Mouse (Mus musculus) layer of hippocampus, adult 9-10 months (tissue): ENCODE measurements around the gene Neurl1b.

Experiments
- DNase-seq: peaks from one replicate; pipeline ENCODE4 v3.0.0; 2022; ENCODE audit warnings: low spot score

Neurl1b gene

DNA sequence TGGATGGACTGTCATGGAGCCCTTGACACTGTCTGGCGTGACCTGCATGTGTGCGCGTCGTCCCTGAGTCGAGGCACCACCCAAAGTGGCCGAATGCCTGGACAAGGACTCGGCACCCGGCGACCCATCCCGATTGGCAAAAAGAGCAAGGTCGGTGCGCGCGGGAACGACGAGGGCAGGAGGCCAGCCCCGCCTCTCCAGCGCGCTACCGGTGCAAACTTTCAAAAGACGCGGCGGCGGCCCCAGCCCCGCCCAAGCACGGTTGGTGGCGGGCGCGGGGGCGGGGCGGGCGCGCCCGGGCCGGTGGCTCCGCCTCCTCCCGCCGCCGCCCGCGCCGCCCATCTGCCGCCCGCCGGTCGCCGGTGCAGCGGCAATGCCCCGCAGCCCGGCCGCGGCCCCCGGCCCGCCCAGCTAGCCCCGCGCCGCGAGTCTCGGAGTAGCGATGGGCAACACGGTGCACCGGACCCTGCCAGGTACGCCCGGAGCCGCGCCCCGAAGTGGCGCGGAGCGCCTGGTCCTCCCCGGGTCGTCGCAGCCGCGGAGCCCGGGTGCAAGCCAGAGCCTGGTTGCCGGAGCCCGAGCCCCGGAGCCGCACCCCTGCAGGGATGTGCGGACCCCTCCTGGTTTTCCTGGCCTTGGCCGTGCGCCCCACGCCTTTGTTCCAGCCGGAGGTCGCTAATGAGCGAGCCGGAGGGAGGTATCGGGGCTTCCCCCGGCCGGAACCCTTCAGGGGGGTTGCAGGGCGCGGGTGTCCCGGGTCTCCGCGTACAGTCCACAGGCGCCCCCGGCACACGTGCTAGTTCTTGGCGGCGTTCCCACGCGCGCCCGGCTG, at the start of gene Neurl1b:
TSS of gene Neurl1b (plus strand) at position 307 of the 832 bp plus-strand sequence.
- DNase-seq: no peak

- no peak for DNase-seq
Observed at GRCm38 (mm10) chr17:26366792-26367191, 47.8 kb upstream of the Neurl1b start.

- DNase-seq: no peak
Observed at GRCm38 (mm10) chr17:26368336-26368992, 46.2 kb upstream of the Neurl1b start.

DNA sequence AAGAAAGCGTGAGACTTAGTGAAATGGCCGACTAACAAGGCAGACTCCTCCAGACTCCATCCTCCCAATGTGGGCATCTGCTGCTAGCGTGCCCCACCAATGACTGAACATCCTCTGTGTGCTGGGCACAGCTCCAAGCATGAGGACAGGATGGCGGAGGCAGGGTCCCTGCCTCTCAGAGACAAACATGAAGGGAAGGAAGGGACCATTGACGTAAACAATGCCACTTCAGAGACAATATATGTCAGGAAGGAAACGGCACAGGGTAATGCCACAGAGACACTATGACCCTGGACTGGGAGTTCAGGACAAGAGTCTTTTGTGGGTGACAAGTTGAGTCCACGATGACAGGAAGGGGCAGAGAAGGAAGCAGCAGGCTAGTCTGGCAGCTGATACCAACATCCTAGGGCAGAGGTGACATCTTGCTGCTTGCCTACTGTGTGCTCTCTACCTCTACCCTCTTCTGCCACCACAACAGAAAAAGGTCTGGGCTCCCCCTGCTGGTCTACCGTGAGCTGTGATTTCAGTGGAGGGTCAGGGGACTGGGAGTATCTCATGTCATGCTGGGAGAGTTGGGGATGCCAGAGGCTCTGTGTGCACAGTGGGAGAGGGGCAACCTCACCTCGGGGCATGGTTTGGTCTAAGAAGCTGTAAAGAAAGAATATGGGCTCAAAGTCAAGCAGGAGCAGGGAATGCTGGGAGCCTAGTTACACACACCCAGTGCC, 43.9 kb upstream of the Neurl1b start:
- no peak for DNase-seq

GRCm38 (mm10) chr17:26371246-26371535, 43.4 kb upstream of the Neurl1b start:
- DNase-seq: no peak

- no peak for DNase-seq
Observed at GRCm38 (mm10) chr17:26373211-26373610, 41.4 kb upstream of the Neurl1b start.

GRCm38 (mm10) chr17:26376416-26376815, 38.2 kb upstream of the Neurl1b start:
- DNase-seq: no peak

- DNase-seq: no peak
Observed at GRCm38 (mm10) chr17:26376994-26377744, 37.5 kb upstream of the Neurl1b start.

DNA sequence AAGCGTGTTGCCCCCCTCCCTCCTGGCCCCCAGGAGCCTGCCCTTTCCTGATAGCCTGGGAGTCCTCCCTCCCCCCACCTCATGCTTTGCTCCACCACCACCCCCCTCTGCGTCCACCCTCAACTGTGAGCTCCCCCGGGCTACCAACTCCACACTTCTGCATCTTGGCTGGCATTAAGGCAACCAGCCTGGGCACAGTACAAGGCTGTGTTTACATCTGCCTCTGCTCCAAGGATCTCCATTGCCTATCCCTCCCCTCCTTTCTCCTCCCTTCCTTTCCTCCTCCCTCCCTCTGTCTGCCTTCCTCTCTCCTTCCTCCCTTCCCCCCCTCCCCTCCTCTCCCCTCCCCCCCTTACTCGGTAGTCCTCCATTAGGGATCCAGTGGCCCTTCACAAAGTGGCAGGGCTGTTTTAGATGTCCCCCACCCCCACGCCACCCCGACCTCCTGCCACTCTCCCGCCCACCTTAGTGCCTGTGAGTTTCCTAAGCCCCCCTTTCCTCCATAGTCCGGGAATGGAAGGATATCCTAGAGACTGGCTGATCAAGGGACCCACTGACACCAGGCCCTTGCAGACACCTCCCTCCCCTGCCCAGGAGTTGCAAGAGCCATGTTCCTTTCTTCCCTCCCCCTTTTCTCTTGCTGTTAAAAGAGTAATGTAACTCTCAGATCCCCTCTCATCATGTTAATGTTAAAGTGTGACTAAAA, 34.2 kb upstream of the Neurl1b start:
- DNase-seq: no peak

- DNase-seq: peak; percentile 51
Observed at GRCm38 (mm10) chr17:26380986-26381446, 33.6 kb upstream of the Neurl1b start.

DNA sequence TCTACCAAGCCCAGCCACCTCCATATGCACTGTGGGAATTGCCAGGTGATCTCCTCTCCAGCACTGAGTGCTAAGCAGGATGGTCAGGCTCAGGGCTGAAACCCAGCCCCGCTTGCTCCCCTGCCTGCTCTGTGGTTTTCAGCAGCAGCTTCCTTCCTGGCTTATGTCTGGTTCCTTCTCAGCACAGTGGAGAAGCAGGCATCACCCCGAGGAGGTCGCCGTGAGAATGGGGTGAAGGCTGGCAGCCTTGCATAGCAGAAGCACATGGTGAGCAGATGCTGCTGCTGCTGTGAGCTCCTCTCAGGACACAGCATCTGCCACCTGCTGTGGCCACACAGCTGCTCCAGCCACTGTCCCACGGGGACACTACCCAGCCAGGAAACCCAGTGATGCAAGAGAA, 33.0 kb upstream of the Neurl1b start:
- DNase-seq: no peak

- no peak for DNase-seq
Observed at GRCm38 (mm10) chr17:26382176-26382575, 32.5 kb upstream of the Neurl1b start.

GRCm38 (mm10) chr17:26382687-26383086, 31.9 kb upstream of the Neurl1b start:
- DNase-seq: no peak

- no peak for DNase-seq
Observed at GRCm38 (mm10) chr17:26384111-26384510, 30.5 kb upstream of the Neurl1b start.

DNA sequence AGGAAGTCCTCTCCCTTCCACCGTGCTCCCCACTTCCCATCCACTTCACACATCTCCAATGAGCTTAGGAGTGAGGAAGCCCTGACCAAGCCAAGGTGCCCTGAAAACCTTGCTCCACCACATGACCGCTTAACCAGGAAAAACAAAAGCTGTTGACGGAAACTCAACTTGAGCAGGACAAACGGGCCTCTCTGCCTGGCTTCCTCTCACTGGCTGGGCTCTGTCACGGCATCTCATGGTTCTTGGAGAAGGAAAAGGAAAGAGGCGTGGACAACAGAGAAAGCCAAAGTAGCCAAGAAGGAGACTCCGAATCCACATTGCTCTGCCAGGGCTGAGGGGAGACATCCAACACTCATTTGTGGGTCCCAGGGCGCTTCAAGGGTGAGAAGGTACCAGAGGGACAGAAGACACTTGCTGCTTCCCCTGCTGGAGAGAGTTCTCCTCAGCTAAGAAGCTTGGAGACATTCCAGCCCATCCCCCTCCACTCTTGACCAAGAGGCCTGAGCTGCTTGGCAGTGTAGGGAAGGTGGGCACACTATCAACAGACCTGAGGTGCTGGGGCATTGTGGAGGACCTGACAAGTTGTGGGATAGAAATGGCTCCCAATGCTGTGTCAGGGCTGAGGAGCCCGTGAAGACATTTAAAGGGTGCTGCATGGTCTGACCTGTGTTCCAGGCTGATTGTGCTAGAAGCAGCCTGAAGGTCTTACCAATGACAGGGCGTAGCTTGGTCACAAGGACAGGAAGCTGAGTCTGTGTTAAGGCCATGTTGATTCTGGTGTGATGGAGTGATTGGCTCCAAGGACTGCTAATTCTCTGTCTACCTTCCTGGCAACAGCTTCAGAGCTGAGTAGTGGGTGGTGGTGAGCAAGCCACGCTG, 29.1 kb upstream of the Neurl1b start:
- no peak for DNase-seq

- no peak for DNase-seq
Observed at GRCm38 (mm10) chr17:26386131-26386481, 28.5 kb upstream of the Neurl1b start.

- DNase-seq: no peak
Observed at GRCm38 (mm10) chr17:26388106-26388505, 26.5 kb upstream of the Neurl1b start.

GRCm38 (mm10) chr17:26389241-26389640, 25.4 kb upstream of the Neurl1b start:
- DNase-seq: no peak

DNA sequence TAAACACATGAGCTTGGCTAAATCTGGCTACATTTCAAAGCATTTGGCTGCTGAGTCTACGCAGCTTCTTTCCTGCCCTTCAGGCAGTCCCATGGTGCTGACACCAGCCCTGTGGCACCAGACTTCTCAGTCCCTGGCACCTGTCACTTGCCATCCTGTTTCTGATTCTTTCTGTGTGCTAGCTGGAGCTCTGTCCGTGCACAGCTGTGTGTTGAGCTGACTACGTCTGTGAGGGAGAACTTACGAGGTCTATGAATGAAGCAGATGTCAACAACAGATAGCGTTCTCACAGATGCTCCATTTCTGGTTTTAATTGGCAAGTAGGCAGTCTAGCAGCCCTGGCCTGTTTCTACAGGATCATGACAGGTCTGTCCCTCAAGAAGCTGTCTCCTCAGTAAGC, 24.0 kb upstream of the Neurl1b start:
- no peak for DNase-seq

DNA sequence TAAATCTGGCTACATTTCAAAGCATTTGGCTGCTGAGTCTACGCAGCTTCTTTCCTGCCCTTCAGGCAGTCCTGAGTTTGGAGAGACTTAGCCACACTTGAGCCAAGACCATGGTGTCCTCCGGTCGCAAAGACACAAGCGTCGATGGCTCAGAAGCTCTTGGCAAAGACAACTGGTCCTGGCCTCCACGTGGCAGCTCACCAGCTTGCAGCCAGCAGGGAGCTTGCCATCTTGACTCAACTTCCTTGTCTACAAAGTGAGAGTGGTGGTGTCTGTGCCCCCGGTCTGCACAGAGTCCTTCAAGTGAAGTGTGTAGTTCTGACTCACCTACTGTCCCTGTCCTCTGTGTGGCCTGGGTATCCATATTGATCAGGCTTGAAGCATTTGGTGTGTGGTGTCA, 22.3 kb upstream of the Neurl1b start:
- DNase-seq: no peak

DNA sequence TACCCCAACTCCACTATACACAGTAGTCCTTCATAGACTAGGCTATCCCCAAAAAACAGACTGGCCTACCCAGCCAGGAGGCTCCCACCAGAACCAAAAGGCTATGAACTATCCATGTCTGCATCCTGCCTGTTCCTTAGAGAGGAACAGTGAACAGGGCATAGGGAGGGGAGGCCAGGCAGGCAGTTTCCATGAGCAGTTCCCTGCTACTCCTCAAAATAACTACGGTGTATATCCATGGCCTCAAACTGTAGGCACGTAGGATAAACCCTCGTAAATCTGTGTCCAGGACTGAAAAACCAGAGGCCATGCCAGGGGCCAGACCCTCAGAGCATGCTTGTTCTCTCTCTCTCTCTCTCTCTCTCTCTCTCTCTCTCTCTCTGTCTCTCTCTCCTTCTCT, 17.9 kb upstream of the Neurl1b start:
- DNase-seq: no peak
